Mouse (Mus musculus) liver, adult 2 months (tissue): ENCODE measurements around the gene Rap1gap2.

Experiments
- CTCF ChIP-seq: fragments of 200-500 bp; IDR thresholded peaks from 2 replicates; pipeline ENCODE4 v1.5.1; 2011; ENCODE audit warnings: low read depth, low read length, control low read depth
- POLR2A ChIP-seq: fragments of 200-500 bp; IDR thresholded peaks from 2 replicates; pipeline ENCODE4 v1.6.1; 2011; ENCODE audit warnings: low read length, control low read depth; ENCODE audit not compliant: insufficient read depth; ENCODE audit errors: extremely low read depth

DNA sequence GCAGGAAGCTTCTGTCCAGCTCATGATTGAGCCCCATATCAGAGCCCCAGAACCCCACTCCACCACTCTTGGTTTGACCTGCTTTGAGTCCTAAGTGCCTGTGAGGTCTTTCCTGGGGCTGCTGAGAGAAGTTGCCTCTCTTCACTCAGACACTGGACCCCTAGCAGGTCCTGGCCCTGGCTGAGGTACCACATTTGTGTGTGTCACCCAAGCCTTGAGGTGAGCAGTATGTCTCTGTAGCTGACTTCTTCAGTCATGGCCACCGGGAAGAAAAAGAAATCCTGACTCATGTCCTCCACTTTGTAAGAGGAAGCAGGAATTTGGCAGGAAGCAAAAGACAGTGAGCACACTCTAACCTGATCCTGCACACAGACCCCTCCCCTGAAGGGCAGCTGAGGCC lies 28.9 kb upstream of the Rap1gap2 start:
- no peak for TF ChIP-seq POLR2A
- no peak for TF ChIP-seq CTCF
